ENCODE assay signal across 9 mouse cellular contexts in genomic region chr12:71137686-71138085, GRCm38 (mm10). TPM values are rescaled to one million over a fixed set of nuclear protein-coding genes. Genes with fewer than 3 reads are reported as not detected.
A peak's percentile ranks its signal among the peaks of the same experiment; 100 is the strongest.
DNase-seq lines count a peak whose midpoint lies in the region; ATAC-seq and TF ChIP-seq lines count a peak whose summit lies in the region.
"Had no signal": no experiment of that assay in that cellular context is flagged by ENCODE, and none has a peak within 500 bp of the region (broad histone marks: within the 10 kb centered on the region; RNA-seq: fewer than 3 reads in every experiment).

No protein-coding gene starts in this region.

- 8% methylated on average over 11 of the region's 11 CpGs for WGBS in heart, embryonic 11.5 days (ENCODE audit: insufficient replicate concordance)
- WGBS in forebrain, embryonic 14.5 days = 10% methylated on average over 11 of the region's 11 CpGs
- WGBS in liver, postnatal 0 days (ENCODE audit: insufficient replicate concordance) = 4% methylated on average over 11 of the region's 11 CpGs

- no peaks in the 10 kb centered on the region for H3K27me3 ChIP-seq in heart, embryonic 11.5 days (ENCODE audit: control insufficient read depth, insufficient read depth, low read length)
- no peaks in the 10 kb centered on the region for H3K27me3 ChIP-seq in CH12.LX (replicated peaks)
- no peaks in the 10 kb centered on the region for H3K27me3 ChIP-seq in forebrain, embryonic 14.5 days (replicated peaks; ENCODE audit: control insufficient read depth, insufficient read depth, low read length)
- H3K27me3 ChIP-seq in liver, postnatal 0 days (ENCODE audit: insufficient read depth, low read length) = no peaks in the 10 kb centered on the region

- peak overlapping the region; percentile 92 for H3K4me2 ChIP-seq in heart, embryonic 11.5 days
- peak overlapping the region; percentile 100 for H3K4me2 ChIP-seq in CH12.LX (ENCODE audit: insufficient read depth, low read depth, poor library complexity, severe bottlenecking)
- peak overlapping the region; percentile 96 for H3K4me2 ChIP-seq in forebrain, embryonic 14.5 days (ENCODE audit: low read length)
- peak overlapping the region; percentile 72 for H3K4me2 ChIP-seq in liver, postnatal 0 days (ENCODE audit: low read depth, low read length)

- peaks cover 41% of the 10 kb centered on the region for H3K79me2 ChIP-seq in CH12.LX (replicated peaks; ENCODE audit: control insufficient read depth, extremely low read depth, insufficient read depth, poor library complexity, severe bottlenecking)

- no peak for ATAC-seq in heart, embryonic 11.5 days (replicated peaks; ENCODE audit: insufficient number of reproducible peaks, low FRiP score, low TSS enrichment)
- ATAC-seq in forebrain, embryonic 14.5 days = no peak
- no peak for ATAC-seq in liver, postnatal 0 days

- in situ Hi-C loops in CH12.LX (cut with MboI; ENCODE audit: low pct_ligation_motif_present, low pct_unique_long_range_greater_than_20kb, low sequenced_read_pairs) = loop anchor here (25.0 kb wide), 1 partner anchor 575 kb away; no protein-coding TSS in a partner anchor

- no peak for TF ChIP-seq EP300 in CH12.LX (IDR thresholded peaks at IDR 0.05; ENCODE audit: low read length)
- TF ChIP-seq EP300 in liver, postnatal 0 days (IDR thresholded peaks at IDR 0.05; ENCODE audit: low read depth) = no peak

- TF ChIP-seq POLR2A in CH12.LX (IDR thresholded peaks at IDR 0.05; ENCODE audit: low read depth, low read length) = no peak

- H3K9me3 ChIP-seq in heart, embryonic 11.5 days (replicated peaks; ENCODE audit: control insufficient read depth, low read length) = no peaks in the 10 kb centered on the region
- H3K9me3 ChIP-seq in CH12.LX (replicated peaks; ENCODE audit: low read length) = no peaks in the 10 kb centered on the region
- H3K9me3 ChIP-seq in forebrain, embryonic 14.5 days (replicated peaks; ENCODE audit: control insufficient read depth, low read length) = no peaks in the 10 kb centered on the region
- no peaks in the 10 kb centered on the region for H3K9me3 ChIP-seq in liver, postnatal 0 days (ENCODE audit: low read length)

- peaks cover 6% of the 10 kb centered on the region; the same call in 1 of the 2 replicates for H3K4me1 ChIP-seq in heart, embryonic 11.5 days (ENCODE audit: control insufficient read depth, insufficient read depth, low read length)
- peaks cover 5 to 26% of the 10 kb centered on the region in 2 experiments; a peak in 3 of 4 replicates for H3K4me1 ChIP-seq in CH12.LX (ENCODE audit: control insufficient read depth in 1 of 2, insufficient read depth in 2 of 2)
- peaks cover 18% of the 10 kb centered on the region for H3K4me1 ChIP-seq in forebrain, embryonic 14.5 days (ENCODE audit: control insufficient read depth, insufficient read depth, low read length)
- H3K4me1 ChIP-seq in liver, postnatal 0 days (ENCODE audit: insufficient read depth) = peaks cover 15% of the 10 kb centered on the region

- no peak for TF ChIP-seq RAD21 in CH12.LX (IDR thresholded peaks at IDR 0.05; ENCODE audit: low read depth, low read length)

- no peak for TF ChIP-seq CTCF in CH12.LX (conservative IDR thresholded peaks at IDR 0.05 in 1 of 2, IDR thresholded peaks at IDR 0.05 in 1 of 2; ENCODE audit: low read depth in 2 of 2, low read length in 2 of 2)
- TF ChIP-seq CTCF in liver, postnatal 0 days (IDR thresholded peaks at IDR 0.05; ENCODE audit: low read depth) = no peak

- peak overlapping the region; percentile 98 for H3K4me3 ChIP-seq in heart, embryonic 11.5 days (ENCODE audit: low read depth, low read length)
- H3K4me3 ChIP-seq in CH12.LX (replicated peaks in 1 of 3; ENCODE audit: low read depth in 2 of 3, low read length in 2 of 3, poor library complexity in 1 of 3) = peak overlapping the region; percentile 71 to 83 (median 80)
- H3K4me3 ChIP-seq in forebrain, embryonic 14.5 days (ENCODE audit: low read depth, low read length) = peak overlapping the region; percentile 91
- H3K4me3 ChIP-seq in liver, postnatal 0 days (ENCODE audit: low read depth, low read length) = peak overlapping the region; percentile 82

- peak overlapping the region; percentile 70 for H3K9ac ChIP-seq in heart, embryonic 11.5 days (ENCODE audit: low read depth, low read length)
- H3K9ac ChIP-seq in CH12.LX (ENCODE audit: insufficient read depth, low read depth) = peak overlapping the region; percentile 86
- peak overlapping the region; percentile 81 for H3K9ac ChIP-seq in forebrain, embryonic 14.5 days (ENCODE audit: low read length)
- H3K9ac ChIP-seq in liver, postnatal 0 days (replicated peaks) = peak overlapping the region; percentile 94

- no peak overlapping the region for H3K27ac ChIP-seq in heart, embryonic 11.5 days (ENCODE audit: low read depth, low read length)
- no peak overlapping the region for H3K27ac ChIP-seq in CH12.LX (ENCODE audit: insufficient read depth, low read depth)
- no peak overlapping the region for H3K27ac ChIP-seq in forebrain, embryonic 14.5 days (ENCODE audit: low read depth, low read length)
- peak overlapping the region; percentile 92; the same call in 1 of the 2 replicates for H3K27ac ChIP-seq in liver, postnatal 0 days (ENCODE audit: low read depth)

- peaks cover 15% of the 10 kb centered on the region for H3K36me3 ChIP-seq in heart, embryonic 11.5 days (ENCODE audit: control insufficient read depth, insufficient read depth, low read length)
- peaks cover 20 to 52% of the 10 kb centered on the region in 2 experiments for H3K36me3 ChIP-seq in CH12.LX (replicated peaks in 1 of 2; ENCODE audit: control insufficient read depth in 1 of 2, insufficient read depth in 1 of 2, low read length in 1 of 2)
- H3K36me3 ChIP-seq in forebrain, embryonic 14.5 days (ENCODE audit: control insufficient read depth, insufficient read depth, low read length) = peaks cover 30% of the 10 kb centered on the region
- H3K36me3 ChIP-seq in liver, postnatal 0 days (replicated peaks; ENCODE audit: insufficient read depth, low read length) = peaks cover 27% of the 10 kb centered on the region

- DNase-seq in heart, postnatal 4 days = no peak
- DNase-seq in CH12.LX (ENCODE audit: extremely low read depth) = no peak
- peak; percentile 7 for DNase-seq in forebrain, embryonic 14.5 days (ENCODE audit: low spot score)
- DNase-seq in liver, postnatal 0 days = no peak
- no peak for DNase-seq in gastrocnemius, adult 8-10 months (ENCODE audit: low spot score in 2 of 2)
- DNase-seq in layer of hippocampus, adult 11-12 months (ENCODE audit: low spot score) = no peak
- DNase-seq in ovary, postnatal 10 days (ENCODE audit: low spot score) = no peak

- dilution Hi-C loops in CH12.LX (cut with MboI; ENCODE audit: extremely low pct_ligation_motif_present, extremely low pct_unique_long_range_greater_than_20kb, low sequenced_read_pairs) = no loop called here

TF ChIP-seq in CH12.LX, 34 proteins besides CTCF, POLR2A, EP300 and RAD21:
- TF ChIP-seq USF1 (IDR thresholded peaks at IDR 0.05; ENCODE audit: low read depth, low read length) (no peak), ETS1 (conservative IDR thresholded peaks at IDR 0.05; ENCODE audit: low read depth, low read length) (no peak), MAX (IDR thresholded peaks at IDR 0.05; ENCODE audit: low read length) (no peak), NELFE (IDR thresholded peaks at IDR 0.05; ENCODE audit: low read depth, low read length) (no peak), E2F4 (IDR thresholded peaks at IDR 0.05; ENCODE audit: insufficient replicate concordance, low read depth, low read length) (no peak), BHLHE40 (IDR thresholded peaks at IDR 0.05; ENCODE audit: low read depth, low read length) (no peak), ZC3H11A (IDR thresholded peaks at IDR 0.05; ENCODE audit: low read depth, low read length) (no peak), IRF4 (IDR thresholded peaks at IDR 0.05; ENCODE audit: low read depth, low read length) (no peak), USF2 (conservative IDR thresholded peaks at IDR 0.05; ENCODE audit: low read depth, low read length) (no peak), ELF1 (IDR thresholded peaks at IDR 0.05; ENCODE audit: low read depth, low read length) (no peak), PAX5 (IDR thresholded peaks at IDR 0.05; ENCODE audit: low read length) (no peak), HCFC1 (IDR thresholded peaks at IDR 0.05; ENCODE audit: low read depth, low read length) (no peak), CHD2 (IDR thresholded peaks at IDR 0.05; ENCODE audit: low read length) (no peak), ZNF384 (IDR thresholded peaks at IDR 0.05; ENCODE audit: low read depth, low read length) (no peak), NRF1 (IDR thresholded peaks at IDR 0.05; ENCODE audit: low read depth, low read length) (no peak)
TF ChIP-seq in CH12.LX: peak in this region for 0.

RNA-seq across cellular contexts. Expression of gene 2700049A03Rik, which starts 1.0 kb away (rescaled TPM):
- polyA plus RNA-seq in heart, embryonic 11.5 days (2014; fragmentation: Nextera tagmentation; extraction: Ambion mirVana) = 10.2 and 15.4 TPM in 2 replicates
- 1 to 10 TPM; 6.4 to 6.7 TPM for total RNA-seq in heart, postnatal 4 days (2021)
- total RNA-seq in CH12.LX (2012; rRNA removed) (7.7 TPM in 2 replicates), CH12.LX (2014; rRNA removed) (10.0 and 10.6 TPM in 2 replicates)
- 7.5 and 9.4 TPM in 2 replicates for polyA plus RNA-seq in CH12.LX (2012; ENCODE audit: insufficient read length, low read depth)
- 19.2 and 19.9 TPM in 2 replicates for polyA plus RNA-seq in forebrain, embryonic 14.5 days (2014; fragmentation: Nextera tagmentation; extraction: Ambion mirVana)
- 2.2 and 2.4 TPM in 2 replicates for polyA plus RNA-seq in liver, postnatal 0 days (2015; fragmentation: Nextera tagmentation; extraction: Ambion mirVana)
- total RNA-seq in gastrocnemius, adult 8-10 months (2022) = 1 to 10 TPM; 4.0 to 5.3 (median 4.2) TPM

RNA-seq across cellular contexts. Expression of gene Timm9, which starts 1.2 kb away (rescaled TPM):
- 107 and 118 TPM in 2 replicates for polyA plus RNA-seq in heart, embryonic 11.5 days (2014; fragmentation: Nextera tagmentation; extraction: Ambion mirVana)
- total RNA-seq in heart, postnatal 4 days (2021) = 10 to 100 TPM; 50.0 to 51.3 TPM
- total RNA-seq in CH12.LX (2012; rRNA removed) (77.3 and 110 TPM in 2 replicates), CH12.LX (2014; rRNA removed) (127 and 141 TPM in 2 replicates)
- polyA plus RNA-seq in CH12.LX (2012; ENCODE audit: insufficient read length, low read depth) = 82.8 and 83.0 TPM in 2 replicates
- polyA plus RNA-seq in forebrain, embryonic 14.5 days (2014; fragmentation: Nextera tagmentation; extraction: Ambion mirVana) = 85.7 and 94.9 TPM in 2 replicates
- polyA plus RNA-seq in liver, postnatal 0 days (2015; fragmentation: Nextera tagmentation; extraction: Ambion mirVana) = 58.2 and 61.9 TPM in 2 replicates
- total RNA-seq in gastrocnemius, adult 8-10 months (2022) = 10 to 100 TPM; 24.4 to 32.6 (median 26.6) TPM

RNA-seq across cellular contexts. Expression of gene Tomm20l, which starts 26.5 kb away (rescaled TPM):
- polyA plus RNA-seq in heart, embryonic 11.5 days (2014; fragmentation: Nextera tagmentation; extraction: Ambion mirVana) = 0.44 and 0.63 TPM in 2 replicates
- 1 to 10 TPM in 1 of 2 experiments, under 1 TPM in 1; 0.65 to 1.5 TPM for total RNA-seq in heart, postnatal 4 days (2021)
- total RNA-seq in CH12.LX (2012; rRNA removed) = not detected in 2 replicates
- not detected in 2 replicates for total RNA-seq in CH12.LX (2014; rRNA removed)
- not detected in 2 replicates for polyA plus RNA-seq in CH12.LX (2012; ENCODE audit: insufficient read length, low read depth)
- polyA plus RNA-seq in forebrain, embryonic 14.5 days (2014; fragmentation: Nextera tagmentation; extraction: Ambion mirVana) = 0.41 TPM in 1 of 2 replicates, not detected in the other
- not detected in 2 replicates for polyA plus RNA-seq in liver, postnatal 0 days (2015; fragmentation: Nextera tagmentation; extraction: Ambion mirVana)
- not detected for total RNA-seq in gastrocnemius, adult 8-10 months (2022)
- polyA plus RNA-seq: large intestine, adult 2 months had no signal
